Mouse (Mus musculus): Measurements from ENCODE around the gene Creb3l1. TPM values are rescaled to one million over a fixed set of nuclear protein-coding genes. Genes with fewer than 3 reads are reported as not detected.

Gene Creb3l1
- total RNA-seq, 2 experiments from 2014 or later: 15.6 to 16.0 TPM

DNA sequence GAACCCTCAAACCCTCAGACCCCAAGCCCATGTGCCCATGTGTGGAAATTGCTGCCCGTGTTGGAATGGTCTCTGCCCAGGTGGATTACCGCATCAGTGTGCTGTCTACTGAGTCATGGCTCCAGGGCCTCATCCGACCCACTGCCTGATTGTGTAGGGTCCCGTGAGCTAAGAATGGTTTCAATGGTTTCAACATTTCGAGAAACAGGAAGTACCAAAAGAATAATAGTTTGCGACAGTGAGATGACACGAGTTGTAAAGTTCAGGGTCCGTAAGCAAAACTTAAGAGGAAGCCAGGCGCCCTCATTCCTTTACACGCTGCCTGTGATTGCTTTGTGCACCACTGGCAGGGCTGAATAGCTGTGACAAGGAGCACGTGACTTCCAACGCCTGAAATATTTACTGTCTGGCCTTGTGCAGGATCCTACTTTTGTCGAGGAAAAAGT lies 52.2 kb downstream of the Creb3l1 start:
- DNase-seq: peak in 1 of 2 experiments; percentile 36
- intact Hi-C loops (cut with DNase I): no loop called here

DNA sequence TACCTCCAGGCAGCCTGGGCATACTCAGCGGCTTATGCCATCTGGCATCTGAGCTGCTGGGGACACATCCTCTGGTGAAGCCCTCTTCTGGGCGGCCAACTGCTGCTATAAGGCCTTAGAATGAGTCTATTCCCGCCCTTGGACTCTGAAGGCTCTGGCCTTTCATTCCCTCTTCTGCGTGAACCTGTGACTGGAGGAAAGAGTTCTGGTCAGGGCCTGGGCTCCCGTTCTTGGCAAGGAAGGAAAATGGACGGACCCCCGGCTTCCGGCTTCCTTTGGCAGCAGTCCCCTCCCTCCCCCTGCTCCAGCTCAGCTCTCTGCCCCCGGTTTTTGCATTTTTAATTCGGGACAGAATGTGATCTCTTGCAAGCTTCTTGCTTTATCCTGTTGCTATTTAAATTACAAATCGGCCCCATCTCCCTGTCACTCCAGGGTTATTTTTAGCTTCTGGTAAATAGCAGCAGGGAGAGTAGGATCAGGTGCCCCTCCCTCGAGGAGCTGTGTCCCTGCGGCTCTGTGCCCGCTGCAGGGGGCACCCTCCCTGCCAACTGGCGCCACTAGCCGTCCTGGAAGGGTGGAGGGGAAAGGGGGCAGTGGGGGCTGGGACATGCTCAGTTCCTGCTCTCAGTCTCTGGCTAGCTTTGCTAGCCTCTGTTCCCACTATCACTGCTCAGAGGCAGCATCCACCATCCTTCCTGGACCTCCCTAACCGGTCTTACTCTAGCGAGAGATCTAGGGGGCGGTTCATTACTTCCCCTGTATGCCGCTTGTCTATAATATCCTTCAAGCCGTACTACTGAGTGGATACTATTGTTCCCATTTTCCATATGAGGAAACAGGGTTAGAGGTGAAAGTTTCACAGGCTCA lies 52.8 kb downstream of the Creb3l1 start:
- peak; percentile 72 to 77 for DNase-seq
- intact Hi-C loops (cut with DNase I): no loop called here

DNA sequence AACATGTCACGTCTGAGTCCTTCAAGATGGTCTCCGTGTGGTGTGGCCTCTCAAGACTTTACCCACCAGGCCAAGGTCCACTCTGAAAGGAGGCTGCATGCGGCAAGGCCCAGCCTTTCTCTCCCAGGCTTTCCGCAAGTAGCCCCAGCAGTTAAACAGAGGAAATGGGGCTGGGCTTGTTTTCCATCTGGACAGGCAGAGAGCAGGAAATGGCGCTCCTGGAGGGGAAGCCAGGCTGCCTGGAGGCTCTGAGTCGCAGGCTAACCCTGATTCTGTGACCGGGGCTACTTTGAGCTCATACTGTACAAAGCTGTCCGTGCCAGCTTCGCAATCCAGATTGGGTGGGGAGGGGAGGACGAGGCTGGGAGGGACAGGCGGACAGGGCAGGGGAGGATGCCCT lies 56.3 kb downstream of the Creb3l1 start:
- intact Hi-C loops (cut with DNase I): no loop called here
- DNase-seq: peak; percentile 62 to 66

DNA sequence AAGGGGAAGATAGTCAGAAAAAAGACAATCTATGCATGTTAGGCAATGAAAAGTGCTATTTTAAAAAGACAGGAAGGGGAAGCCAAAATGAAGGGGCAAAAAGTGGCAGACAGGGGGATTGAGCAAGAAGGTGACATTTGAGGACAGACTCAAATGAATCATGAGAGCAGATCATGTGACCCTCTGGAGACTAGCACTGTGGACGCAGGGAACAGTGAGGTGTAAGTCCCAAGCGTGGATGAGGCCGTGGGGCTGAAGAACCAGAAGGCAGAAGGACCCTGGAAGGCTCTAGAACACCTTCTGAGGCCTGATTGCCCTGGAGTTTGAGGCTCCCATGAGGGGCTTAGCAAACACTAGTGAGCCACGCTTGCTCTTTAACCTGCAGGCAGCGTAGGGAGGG lies 57.9 kb downstream of the Creb3l1 start:
- intact Hi-C loops (cut with DNase I): no loop called here
- DNase-seq: no peak

- intact Hi-C loops (cut with DNase I): loop anchor here (2.0 kb wide), 1 partner anchor 19 kb away; no protein-coding TSS in a partner anchor
- peak; percentile 76 to 82 for DNase-seq
Measured at GRCm38 (mm10) chr2:91965417-91965816, 58.9 kb downstream of the Creb3l1 start.

DNA sequence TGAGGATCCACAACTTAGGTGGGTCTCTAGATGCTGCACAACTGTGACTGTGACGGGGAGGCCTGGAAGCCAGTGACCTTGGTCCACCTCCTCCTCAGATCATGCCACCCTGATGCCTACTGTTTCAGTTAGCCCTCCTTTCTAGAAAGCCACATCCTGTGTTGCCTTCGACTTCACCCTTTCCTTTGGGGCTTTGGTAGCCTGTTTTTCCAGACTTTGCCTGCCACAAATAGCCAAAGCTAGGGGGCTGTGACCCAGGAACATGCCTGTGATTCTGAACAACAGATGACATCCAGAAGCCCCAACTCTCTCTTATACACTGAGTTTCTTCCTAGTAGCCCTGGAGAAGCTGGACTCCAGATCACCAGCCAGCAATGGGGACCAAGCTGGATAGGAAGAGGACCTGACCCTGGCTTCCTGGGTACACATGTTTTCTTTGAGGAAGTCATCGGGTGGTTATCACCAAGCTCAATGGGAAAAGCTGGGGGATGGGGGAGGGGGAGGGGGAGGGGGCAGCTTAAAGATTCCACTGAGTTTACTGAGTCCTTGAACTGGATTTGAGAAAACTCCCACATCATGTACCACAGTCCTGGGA lies 59.6 kb downstream of the Creb3l1 start:
- intact Hi-C loops (cut with DNase I): loop anchor here (2.0 kb wide), 1 partner anchor 20 kb away; no protein-coding TSS in a partner anchor
- no peak for DNase-seq

GRCm38 (mm10) chr2:91963443-91963932 lies 60.8 kb downstream of the Creb3l1 start:
- DNase-seq: peak; percentile 98 to 99
- intact Hi-C loops (cut with DNase I): loop anchor here (1.0 kb wide), 1 partner anchor 9 kb away; no protein-coding TSS in a partner anchor

DNA sequence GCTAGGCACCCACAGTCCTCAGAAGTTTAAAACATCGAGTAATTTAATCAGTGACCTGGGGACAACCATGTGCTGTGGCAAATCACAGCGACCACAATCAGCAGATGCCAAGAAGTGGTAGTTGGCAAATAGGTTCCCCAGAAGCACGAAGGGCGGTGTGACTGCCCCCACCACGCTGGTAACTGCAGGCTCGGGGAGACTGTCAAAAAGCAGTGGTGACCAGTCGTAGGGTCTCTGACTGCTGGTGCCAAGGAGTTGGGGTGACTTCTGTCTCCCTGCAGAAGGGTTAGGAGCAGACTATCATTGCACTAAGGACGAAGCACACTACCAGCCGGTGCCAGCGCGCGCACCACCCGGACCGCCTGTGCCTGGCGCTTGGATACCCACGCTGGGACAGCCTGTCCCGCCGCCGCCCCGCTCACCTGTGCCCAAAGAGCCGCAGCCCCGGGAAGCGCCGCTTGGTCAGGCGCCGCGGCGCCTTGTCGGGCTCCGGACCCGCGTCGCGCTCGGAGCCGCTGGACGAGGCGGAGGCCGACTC lies 61.4 kb downstream of the Creb3l1 start:
- intact Hi-C loops (cut with DNase I): loop anchor here (1.0 kb wide), 1 partner anchor 9 kb away; no protein-coding TSS in a partner anchor
- peak in 1 of 2 experiments; percentile 56 for DNase-seq

DNA sequence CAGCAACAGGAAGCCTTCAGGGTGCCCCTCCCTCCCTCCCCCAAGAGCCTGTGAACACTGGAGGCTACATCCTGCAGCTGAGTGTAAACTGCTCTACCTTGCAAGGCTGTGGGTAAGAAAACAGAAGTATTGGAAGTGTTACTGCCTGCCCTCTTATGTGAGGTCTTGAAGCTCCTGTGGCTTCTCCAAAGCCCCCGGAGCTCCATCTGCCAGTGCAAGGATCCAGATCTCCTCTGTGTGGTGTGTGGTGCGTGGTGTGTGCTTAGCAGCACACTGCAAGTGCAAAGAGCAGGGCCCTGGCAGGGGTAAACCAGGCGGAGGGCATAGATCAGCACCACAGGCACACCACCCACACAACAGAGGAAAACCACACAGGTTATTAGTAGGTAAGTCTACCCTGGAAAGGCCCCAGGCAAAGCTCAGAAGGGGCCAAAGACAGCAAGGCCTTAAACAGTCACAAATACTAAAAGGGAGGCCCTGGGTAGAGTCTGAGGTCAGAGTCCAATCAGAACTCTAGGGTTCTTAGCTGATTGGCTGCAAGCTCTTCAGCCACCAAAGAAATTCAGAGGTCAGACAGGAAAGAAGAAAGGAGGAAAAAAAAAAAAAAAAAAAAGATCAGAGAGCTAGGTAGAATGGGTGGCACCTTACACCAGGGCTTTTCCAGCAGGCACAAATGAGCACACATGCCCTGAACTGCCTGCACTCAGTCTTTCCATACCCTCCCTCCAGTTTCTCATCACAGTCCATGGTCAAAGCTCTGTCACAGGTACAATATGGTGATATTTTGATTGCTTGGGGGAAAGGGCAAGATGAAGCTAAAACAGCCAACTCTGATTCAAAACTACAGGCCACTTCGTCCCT lies 62.2 kb downstream of the Creb3l1 start:
- no peak for DNase-seq
- intact Hi-C loops (cut with DNase I): no loop called here

DNA sequence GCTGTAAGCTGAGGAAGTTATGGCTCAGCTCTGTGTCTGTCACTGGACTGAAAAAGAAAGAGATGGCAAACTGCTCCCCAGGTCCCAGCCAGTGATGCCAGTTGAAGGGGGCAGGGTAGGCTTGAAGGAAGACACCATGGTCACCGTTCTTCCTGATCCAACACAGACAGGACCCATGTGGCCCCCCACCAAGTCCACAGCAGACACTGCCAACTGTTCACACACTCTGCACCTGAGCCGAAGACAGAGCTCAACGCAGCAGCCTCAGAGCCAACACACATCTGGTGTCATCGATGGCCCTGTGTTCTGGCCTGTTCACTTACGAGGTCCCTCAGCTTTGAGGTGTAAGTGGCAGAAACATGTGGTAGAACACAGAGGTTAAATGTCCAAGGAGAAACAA lies 63.8 kb downstream of the Creb3l1 start:
- no peak for DNase-seq
- intact Hi-C loops (cut with DNase I): no loop called here

- no peak for DNase-seq
- intact Hi-C loops (cut with DNase I): loop anchor here (2.0 kb wide), 1 partner anchor 15 kb away; the partner anchor contains the start of gene Gm9821
Measured at GRCm38 (mm10) chr2:91959544-91960410, 64.5 kb downstream of the Creb3l1 start.

DNA sequence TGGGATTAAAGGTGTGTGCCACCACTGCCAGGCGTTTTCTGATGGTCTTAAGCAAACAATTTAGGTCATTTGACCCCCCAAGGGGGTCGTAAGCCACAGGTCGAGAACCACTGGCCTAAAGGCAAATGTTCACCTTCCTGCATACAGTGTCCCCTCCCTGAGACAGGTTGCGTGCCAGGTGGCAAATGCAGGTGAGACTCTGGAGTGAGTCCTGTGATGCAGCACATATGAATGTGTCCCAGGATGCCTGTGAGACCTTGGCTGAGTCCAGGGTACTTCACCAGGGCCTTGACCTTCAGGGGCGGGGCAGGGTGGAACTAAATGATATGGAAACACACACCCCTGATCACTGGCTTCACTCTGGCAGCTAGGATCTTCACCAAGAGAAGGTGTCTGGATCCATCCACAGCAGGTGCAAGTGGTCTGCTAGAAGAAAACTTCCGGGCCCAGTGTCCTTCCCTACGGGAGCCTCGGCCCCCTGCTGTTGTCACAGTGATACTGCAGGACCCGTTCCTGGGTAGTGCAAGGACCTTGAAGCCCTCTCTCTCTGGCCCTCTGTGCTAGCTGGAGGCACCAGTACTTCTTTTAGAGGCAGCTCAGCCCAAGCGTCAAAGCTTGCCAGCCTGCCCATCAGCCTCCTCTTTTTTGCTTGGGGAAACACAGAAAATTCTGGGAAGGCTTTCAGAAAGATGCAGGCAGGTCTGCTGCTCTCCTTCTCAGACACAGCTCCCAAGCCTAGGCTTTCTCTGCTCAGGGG lies 65.4 kb downstream of the Creb3l1 start:
- intact Hi-C loops (cut with DNase I): loop anchor here (2.0 kb wide), 1 partner anchor 14 kb away; the partner anchor contains the start of gene Gm9821

DNA sequence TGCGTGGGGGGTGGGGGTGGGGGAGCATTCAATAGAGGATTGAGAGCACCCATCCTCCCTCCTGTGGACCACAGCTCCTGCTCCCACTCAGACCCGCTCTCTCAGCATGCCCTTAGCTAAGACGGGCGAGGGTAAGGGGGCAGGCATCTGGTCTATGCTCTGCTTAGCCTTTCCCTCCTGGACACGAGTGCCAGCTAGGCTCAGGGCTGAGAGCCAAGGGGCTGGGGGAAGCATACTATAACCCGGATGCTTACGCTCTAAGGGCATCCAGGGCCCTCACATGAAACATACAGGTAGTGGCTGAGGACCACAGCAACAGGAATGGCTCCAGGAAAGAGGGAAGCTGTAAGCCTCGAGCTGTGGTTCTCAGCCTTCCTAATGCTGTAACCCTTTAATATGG lies 66.3 kb downstream of the Creb3l1 start:
- no peak for DNase-seq
- intact Hi-C loops (cut with DNase I): loop anchor here (2.0 kb wide), 1 partner anchor 13 kb away; the partner anchor contains the start of gene Gm9821

More for the DNA sequence above, 65.4 kb downstream of the Creb3l1 start:
- peak; percentile 80 to 82 for DNase-seq

DNA sequence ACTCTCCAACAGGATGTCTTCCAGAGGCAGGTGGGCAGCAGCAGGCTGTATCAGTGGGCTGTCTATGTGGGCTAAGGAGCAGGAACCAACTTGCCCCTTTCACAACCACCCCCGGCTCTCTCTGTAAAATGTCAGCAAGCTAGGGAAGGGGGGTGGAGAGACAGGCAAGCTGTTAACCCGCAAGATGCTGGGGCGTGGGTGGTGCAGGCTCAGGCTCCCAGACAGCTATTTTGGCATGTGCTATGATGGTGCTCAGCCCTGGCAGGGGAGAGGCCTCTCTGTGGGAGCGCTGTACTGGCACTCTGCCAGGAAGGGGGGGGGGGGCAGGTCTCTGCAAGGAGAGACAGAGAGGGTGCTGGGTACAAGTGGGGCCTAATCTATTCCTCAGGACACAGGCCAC lies 67.2 kb downstream of the Creb3l1 start:
- intact Hi-C loops (cut with DNase I): no loop called here
- DNase-seq: peak in 1 of 2 experiments; percentile 42

- no peak for DNase-seq
- intact Hi-C loops (cut with DNase I): no loop called here
Measured at GRCm38 (mm10) chr2:91955875-91956274, 68.4 kb downstream of the Creb3l1 start.

DNA sequence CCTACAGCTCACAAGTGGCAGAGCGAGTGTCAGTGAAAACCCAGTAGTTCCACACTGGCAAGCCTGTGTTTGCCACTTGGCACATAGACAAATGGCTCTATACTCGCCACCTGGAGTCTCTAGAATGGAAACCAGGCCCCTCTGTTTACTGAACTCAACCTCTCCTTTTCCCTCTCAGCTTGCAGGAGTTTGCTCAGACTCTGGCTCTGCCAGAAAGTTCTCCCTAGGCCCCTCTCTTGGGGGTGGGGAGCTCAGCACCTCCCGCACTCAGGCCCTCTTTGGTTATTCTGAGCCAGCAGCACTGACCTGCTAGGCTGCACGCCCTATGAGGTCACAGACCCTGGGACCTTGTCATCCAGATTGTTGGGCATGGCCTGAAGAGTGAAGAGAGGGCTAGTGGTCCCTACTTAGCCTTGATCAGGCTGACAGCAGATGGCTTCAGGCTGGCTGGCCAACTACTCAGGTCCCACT lies 69.1 kb downstream of the Creb3l1 start:
- no peak for DNase-seq
- intact Hi-C loops (cut with DNase I): no loop called here

DNA sequence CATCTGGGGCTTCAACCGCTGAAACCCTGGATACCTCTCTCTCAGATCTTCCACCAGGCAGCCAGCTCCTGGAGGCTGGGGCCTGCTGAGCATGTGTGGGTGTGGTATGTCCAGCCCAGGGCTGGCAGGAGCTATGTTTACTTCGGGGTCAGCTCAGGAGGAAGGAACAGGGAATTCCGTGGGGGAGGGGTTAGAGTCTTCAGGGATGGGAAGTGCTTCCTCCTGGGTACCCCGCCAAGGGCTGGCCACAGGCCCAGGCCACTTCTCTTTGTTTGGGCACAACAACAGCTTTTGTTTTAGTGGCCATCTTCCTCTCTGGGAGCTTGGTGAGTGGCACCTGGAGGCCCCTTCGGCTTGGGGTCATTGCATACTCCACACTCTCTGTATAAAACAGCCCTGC lies 70.5 kb downstream of the Creb3l1 start:
- DNase-seq: peak; percentile 86 to 87
- intact Hi-C loops (cut with DNase I): loop anchor here (1.0 kb wide), 1 partner anchor 9 kb away; no protein-coding TSS in a partner anchor
